Mouse (Mus musculus) spleen, postnatal 14 days (tissue): ENCODE data around the gene Dpf3.

Source experiments
- DNase-seq, 2 experiments: peaks; one replicate each; pipeline ENCODE4 v3.0.0; 2021 to 2022; ENCODE audit warnings: low spot score in 2 of 2

Dpf3 gene

DNA sequence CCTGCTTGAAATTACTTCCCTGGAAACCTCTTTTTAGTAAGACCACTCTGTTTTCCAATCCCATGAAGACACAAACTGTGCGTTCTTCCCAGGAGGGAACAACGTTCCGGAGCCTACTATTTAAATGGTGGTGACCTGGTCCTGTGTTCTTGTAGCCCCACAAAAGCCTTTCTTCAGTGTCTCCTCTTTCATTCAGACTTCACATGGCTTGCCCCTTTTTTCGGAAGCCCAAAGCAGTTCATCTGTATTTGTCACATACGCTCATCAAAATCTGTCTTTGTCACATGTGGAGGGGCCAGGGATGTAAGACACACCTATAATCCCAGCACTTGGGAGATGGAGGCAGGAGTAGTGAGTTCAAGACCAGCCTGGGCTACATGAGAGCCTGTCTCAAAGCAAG is 73.8 kb downstream of the Dpf3 start:
- no peak for DNase-seq

- no peak for DNase-seq
These were observed 75.6 kb downstream of the Dpf3 start for GRCm38 (mm10) chr12:83411721-83412521.

DNA sequence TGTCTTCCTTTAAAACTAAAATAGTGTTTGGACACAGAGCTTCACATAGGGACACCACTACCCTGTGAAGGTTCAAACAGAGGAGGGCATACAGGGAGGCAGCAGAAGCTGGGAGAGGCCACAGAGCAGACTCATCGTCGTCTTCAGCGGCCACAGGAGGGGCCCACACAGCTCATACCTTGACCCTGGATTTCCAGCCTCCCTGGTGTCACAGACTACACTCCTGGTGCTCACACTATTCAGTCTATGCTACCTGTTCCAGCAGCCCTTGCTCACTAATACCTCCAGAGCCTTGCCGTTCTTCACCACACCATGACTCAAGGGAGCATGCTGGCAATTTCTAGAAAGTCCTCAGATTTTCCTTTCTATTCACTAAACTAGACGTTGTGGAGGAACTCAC is 76.5 kb downstream of the Dpf3 start:
- DNase-seq = no peak

DNA sequence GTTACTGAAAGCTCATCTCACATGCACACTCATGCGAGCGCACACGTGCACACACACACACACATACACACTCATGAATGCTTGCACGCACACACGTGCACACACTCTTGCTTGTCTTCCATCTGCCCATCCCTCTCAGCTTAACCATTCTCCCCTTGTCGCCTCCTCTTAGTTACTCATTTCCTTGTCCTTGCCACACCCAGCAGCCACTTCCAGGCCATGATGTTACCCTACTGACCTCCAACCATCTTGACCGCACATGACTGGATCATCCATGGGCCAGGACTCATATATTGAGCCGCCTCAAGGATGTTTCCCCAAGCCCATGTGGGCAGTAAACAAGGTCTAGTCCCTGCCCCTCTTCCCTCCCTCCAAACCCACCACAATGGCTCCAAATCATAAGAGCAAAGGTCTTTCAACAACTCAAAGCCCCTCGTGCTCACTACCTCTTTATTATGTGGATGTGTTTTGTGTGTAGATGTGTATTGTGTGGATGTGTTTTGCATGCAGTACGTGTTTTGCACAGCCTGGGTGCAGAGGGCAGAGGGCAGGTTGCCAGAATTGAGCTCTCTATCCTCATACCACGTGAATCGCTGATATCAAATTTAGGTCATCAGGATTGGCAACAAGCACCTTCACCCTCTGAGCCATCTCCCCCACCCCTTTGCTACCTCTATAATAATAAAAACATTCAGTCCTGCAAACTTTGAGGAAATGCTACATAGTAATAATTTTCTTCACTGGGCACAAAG is 82.0 kb downstream of the Dpf3 start:
- DNase-seq = no peak

- no peak for DNase-seq
These were observed 85.2 kb downstream of the Dpf3 start for GRCm38 (mm10) chr12:83402270-83402669.

DNA sequence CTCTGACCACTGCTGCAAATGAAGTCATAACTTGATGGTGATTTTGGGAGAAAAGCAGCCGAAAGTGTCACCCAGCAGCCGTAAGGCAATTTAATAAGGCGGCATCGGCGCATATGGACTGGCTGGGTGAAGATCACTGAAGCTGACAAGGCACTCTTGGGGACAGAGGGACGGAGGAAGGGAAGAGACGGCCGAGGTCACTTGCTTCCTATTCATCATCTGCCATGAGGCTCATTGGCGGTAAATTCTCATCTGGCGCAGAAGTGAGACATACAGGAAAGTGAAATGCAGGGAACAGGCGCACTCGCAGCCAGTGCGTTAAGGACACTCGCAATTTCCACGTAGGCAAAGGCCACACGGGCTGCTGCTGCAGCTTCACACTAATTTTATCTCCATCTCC is 95.5 kb downstream of the Dpf3 start:
- no peak for DNase-seq

- no peak for DNase-seq
These were observed 100.0 kb downstream of the Dpf3 start for GRCm38 (mm10) chr12:83387554-83387953.

- no peak for DNase-seq
These were observed 106.4 kb downstream of the Dpf3 start for GRCm38 (mm10) chr12:83381072-83381471.

- DNase-seq = no peak
These were observed 107.5 kb downstream of the Dpf3 start for GRCm38 (mm10) chr12:83380016-83380415.

GRCm38 (mm10) chr12:83375015-83375831 is 112.3 kb downstream of the Dpf3 start:
- DNase-seq = peak; percentile 26 to 27

DNA sequence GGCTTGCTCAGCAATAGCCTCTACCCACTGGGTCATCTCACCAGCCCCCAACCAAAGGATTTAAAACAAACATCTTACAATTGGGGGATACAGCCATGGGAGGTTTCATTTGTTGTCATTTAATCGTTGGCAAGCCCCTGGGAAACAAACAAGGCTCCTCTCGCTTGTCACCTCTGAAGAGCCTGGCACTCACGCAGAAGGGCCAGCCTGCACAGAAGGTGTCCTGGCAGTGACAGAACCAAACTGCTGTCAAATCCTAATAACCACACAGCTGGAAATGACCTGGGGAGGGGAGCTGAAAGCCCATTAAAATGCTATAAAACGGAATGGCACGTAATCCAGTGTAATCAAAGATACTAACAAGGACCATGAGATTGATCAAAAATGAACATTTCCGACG is 114.4 kb downstream of the Dpf3 start:
- no peak for DNase-seq

- no peak for DNase-seq
These were observed 115.2 kb downstream of the Dpf3 start for GRCm38 (mm10) chr12:83372290-83372689.

DNA sequence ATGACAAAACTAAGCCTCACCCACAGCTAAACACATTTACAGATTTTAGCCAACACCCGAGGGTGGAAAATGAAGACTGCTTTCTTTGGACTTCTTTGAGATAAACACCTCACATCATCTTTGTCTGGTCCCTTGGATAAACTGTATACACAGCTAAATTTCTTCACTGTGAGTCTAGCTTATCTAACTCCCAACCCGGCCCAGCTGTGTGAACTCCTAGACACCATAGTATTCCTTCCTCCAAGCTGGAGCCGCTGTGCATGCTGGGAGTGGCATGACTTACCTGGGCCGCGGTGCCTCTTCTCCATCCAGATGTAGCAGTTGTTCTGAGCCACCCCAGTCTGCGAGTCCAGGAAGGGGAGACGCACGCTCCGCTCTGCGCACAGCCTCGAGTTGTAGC is 117.3 kb downstream of the Dpf3 start:
- no peak for DNase-seq

- no peak for DNase-seq
These were observed 118.1 kb downstream of the Dpf3 start for GRCm38 (mm10) chr12:83369416-83369815.

DNA sequence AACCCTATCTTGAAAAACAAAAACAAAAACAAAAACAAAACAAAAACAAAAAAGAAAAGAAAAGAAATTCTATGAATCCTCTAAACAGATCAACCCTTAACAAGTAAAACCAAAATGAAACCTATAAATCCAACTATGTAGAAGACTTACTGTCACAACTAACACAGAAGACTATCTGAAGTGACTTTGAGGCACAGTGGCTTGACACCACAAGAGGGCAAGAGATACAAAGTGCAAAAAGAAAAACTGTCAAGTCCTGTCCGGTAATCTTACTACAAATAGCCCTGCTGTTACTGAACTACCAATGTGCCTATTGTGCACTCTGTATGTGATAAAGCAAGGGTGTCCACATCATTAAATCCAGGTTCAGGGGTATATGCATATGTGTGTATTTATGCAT is 120.0 kb downstream of the Dpf3 start:
- DNase-seq = no peak

DNA sequence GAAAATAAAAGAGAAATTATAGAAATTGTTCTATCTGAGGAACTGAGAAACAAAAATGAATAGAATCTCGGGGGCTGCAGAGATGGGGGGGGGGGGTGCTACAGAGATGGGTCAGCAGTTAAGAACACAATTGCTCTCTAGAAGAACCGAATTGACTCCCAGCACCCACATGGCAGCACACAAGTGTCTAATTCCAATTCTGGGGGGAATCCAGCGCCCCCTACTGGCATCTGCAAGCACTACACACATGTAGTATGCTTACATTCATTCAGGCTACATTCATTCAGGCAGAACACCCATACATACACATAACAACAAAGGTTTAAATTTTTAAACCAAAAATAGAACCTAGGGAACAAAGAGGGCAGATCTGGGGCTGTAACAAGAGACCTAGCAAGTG is 122.7 kb downstream of the Dpf3 start:
- no peak for DNase-seq

DNA sequence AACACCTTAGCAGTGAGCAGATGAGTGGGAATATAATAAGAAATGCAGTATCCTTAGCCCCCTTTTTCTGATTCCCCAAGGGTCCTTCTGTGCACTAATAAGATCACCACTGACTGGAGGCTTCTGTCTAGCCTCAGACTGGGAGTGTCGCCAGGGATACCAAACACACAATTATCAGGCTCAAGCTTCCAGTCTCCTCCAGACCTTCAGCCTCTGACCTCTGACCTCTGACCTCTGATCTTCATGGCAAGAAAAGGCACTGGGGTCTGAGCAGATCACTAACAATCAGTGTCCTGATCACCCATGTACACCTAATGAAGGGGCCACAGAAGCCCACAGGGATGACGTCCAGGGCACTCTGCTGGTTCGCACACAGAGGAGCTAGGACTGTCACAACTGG is 125.7 kb downstream of the Dpf3 start:
- no peak for DNase-seq

DNA sequence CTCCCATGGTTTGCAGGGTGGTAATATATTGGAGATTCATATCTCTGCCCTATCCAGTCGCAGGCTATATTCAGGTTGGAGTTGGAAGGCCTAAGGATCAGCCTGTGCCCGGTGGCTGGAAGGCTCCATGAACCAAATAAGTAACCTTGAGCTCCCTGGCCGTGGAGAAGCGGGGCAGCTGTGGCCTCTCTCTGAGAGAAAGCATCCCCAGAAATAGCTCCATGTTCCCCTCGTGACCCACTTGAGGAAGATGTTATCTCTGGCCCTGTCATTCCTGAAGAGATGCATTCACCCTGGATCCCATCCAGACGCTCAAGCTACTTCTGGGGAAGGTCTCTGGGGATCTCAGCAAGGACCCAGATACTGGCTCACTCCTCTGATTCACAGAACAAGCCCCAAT is 134.9 kb downstream of the Dpf3 start:
- DNase-seq = no peak

DNA sequence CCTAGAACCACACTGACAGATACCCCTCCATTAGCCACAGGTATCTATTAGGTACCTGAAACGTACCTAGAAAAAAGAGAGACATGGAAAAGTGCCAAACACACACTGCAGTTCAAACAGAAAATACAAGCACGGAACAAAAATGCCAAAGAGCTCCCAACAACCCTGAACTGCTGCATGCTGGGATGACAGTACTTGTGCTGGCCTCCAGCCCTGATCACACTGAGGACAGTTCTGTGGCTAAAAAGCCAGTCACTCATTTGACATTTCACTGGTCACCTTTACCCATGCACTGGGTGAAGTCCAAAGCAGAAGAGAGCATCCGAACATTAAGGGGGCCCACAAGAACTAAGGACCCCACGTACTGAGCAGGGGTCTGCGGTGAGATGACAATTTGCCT is 137.8 kb downstream of the Dpf3 start:
- no peak for DNase-seq

GRCm38 (mm10) chr12:83348246-83348645 is 139.3 kb downstream of the Dpf3 start:
- no peak for DNase-seq

GRCm38 (mm10) chr12:83342875-83343185 is 144.7 kb downstream of the Dpf3 start:
- no peak for DNase-seq

- DNase-seq = no peak
These were observed 145.3 kb downstream of the Dpf3 start for GRCm38 (mm10) chr12:83342035-83342874.
